Mouse (Mus musculus) stomach, embryonic 15.5 days (tissue): ENCODE measurements at regions not wholly inside any gene's neighbourhood (a gene's known extent, or its start where the extent isn't known, plus 50 kb on each side); places are given as distances from the start of the nearest gene placed in this dataset.

Experiments
- ATAC-seq: fragments of 200-750 bp; cut with Nextera tagmentation; 2 replicates; pipeline ENCODE4 v1.8.0; 2017; ENCODE audit warnings: low read depth, moderate number of reproducible peaks, moderate TSS enrichment; ENCODE audit not compliant: insufficient read depth, low FRiP score
- H3K27ac ChIP-seq: fragments of 300-500 bp; sonication (generic); 2 replicates; pipeline ENCODE4 v1.5.1; 2015; ENCODE audit warnings: mild to moderate bottlenecking, inconsistent platforms
- H3K27me3 ChIP-seq: fragments of 300-500 bp; sonication (generic); replicated peaks from 2 replicates; pipeline ENCODE4 v1.6.1; 2015; ENCODE audit warnings: inconsistent platforms
- H3K36me3 ChIP-seq: fragments of 300-500 bp; sonication (generic); 2 replicates; pipeline ENCODE4 v1.6.1; 2015; ENCODE audit warnings: inconsistent platforms
- H3K4me1 ChIP-seq: fragments of 300-500 bp; sonication (generic); 2 replicates; pipeline ENCODE4 v1.6.1; 2015; ENCODE audit warnings: inconsistent platforms
- H3K4me2 ChIP-seq: fragments of 300-500 bp; sonication (generic); 2 replicates; pipeline ENCODE4 v1.6.1; 2015; ENCODE audit warnings: mild to moderate bottlenecking, inconsistent platforms
- H3K4me3 ChIP-seq: fragments of 300-500 bp; sonication (generic); replicated peaks from 2 replicates; pipeline ENCODE4 v1.5.1; 2015; ENCODE audit warnings: inconsistent platforms
- H3K9ac ChIP-seq: fragments of 300-500 bp; sonication (generic); 2 replicates; pipeline ENCODE4 v1.6.1; 2015; ENCODE audit warnings: inconsistent platforms
- H3K9me3 ChIP-seq: fragments of 300-500 bp; sonication (generic); 2 replicates; pipeline ENCODE4 v1.6.1; 2016; ENCODE audit warnings: inconsistent platforms
- WGBS: fragments of 180-500 bp; shearing (Covaris S2); methylation state at CpG from one replicate; pipeline ENCODE4 v1.1.7; 2015; 5-methylcytosine and 5-hydroxymethylcytosine counted together

DNA sequence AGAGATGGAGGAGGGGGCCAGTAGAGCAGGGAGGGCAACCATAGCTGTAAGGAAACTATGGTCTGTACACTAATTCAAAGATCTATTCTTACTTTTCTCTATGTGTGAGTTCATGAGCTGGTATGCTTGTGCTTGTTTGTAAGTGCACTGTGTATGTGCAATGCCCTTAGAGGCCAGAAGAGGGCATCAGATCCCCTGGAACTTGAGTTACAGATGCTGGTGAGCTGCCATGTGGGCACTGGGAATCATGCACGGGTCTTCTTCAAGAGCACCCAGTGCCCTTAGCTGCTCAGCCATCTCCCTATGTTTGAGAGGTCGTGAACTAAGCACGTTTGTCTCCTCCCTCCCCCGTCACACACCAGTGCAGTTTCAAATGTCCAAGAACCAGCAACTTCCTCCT lies 68.9 kb downstream of the Tbx3 start:
- no peaks in the 10 kb centered on the region for H3K9me3 ChIP-seq
- no peak overlapping the region for H3K27ac ChIP-seq
- H3K4me1 ChIP-seq: no peaks in the 10 kb centered on the region
- no peaks in the 10 kb centered on the region for H3K36me3 ChIP-seq
- H3K4me3 ChIP-seq: no peak overlapping the region
- ATAC-seq: no peak
- H3K4me2 ChIP-seq: no peak overlapping the region
- peaks cover 15% of the 10 kb centered on the region for H3K27me3 ChIP-seq
- no peak overlapping the region for H3K9ac ChIP-seq
- 71% methylated on average over 4 of the region's 4 CpGs for WGBS

DNA sequence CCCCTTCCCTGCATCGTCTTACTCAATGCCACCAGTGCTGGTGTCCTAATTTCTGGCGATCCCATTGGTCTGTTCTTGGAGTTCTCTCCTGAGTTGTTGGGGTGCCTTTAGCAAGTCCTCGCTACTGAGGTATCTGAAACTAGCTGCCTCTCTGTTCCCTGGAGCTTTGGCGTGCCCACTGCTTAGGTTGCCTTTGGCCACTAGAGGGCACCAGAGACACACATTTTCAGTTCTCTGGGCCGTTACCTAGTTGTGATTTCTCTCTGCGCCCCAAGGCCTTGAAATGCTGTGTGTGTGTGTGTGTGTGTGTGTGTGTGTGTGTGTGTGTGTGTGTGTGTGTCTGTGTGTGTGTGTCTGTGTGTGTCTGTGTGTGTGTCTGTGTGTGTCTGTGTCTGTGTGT lies 70.6 kb downstream of the Tbx3 start:
- Histone ChIP-seq H3K4me2 (no peak overlapping the region), H3K27me3 (peaks cover 19% of the 10 kb centered on the region), H3K9ac (no peak overlapping the region), H3K36me3 (no peaks in the 10 kb centered on the region), H3K4me1 (no peaks in the 10 kb centered on the region), H3K9me3 (no peaks in the 10 kb centered on the region), H3K27ac (no peak overlapping the region), H3K4me3 (no peak overlapping the region)
- WGBS: 6% methylated on average over 6 of the region's 6 CpGs
- no peak for ATAC-seq

DNA sequence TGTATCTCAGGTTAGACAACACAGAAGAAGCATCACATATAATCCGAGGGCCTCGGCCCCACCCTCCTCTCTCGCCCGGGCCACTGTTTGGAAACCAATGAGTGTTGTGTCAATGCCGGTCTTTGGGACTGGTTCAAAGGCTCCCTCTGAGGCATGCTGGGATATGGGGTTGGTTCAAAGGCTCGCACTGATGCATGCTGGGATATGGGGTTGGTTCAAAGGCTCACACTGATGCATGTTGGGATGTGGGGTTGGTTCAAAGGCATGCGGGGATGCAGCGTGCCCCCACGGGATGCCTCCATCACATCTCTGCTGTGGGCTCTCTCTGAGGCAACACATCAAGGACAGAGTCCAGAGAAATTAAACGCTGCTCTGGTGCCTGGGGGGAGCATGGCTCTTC lies 73.3 kb downstream of the Tbx3 start:
- peaks cover 32% of the 10 kb centered on the region for H3K27me3 ChIP-seq
- no peak overlapping the region for H3K4me2 ChIP-seq
- H3K9ac ChIP-seq: no peak overlapping the region
- no peak overlapping the region for H3K27ac ChIP-seq
- ATAC-seq: no peak
- no peak overlapping the region for H3K4me3 ChIP-seq
- no peaks in the 10 kb centered on the region for H3K9me3 ChIP-seq
- H3K4me1 ChIP-seq: peaks cover 4% of the 10 kb centered on the region; the same call in 1 of the 2 replicates
- H3K36me3 ChIP-seq: no peaks in the 10 kb centered on the region
- 74% methylated on average over 10 of the region's 10 CpGs for WGBS

DNA sequence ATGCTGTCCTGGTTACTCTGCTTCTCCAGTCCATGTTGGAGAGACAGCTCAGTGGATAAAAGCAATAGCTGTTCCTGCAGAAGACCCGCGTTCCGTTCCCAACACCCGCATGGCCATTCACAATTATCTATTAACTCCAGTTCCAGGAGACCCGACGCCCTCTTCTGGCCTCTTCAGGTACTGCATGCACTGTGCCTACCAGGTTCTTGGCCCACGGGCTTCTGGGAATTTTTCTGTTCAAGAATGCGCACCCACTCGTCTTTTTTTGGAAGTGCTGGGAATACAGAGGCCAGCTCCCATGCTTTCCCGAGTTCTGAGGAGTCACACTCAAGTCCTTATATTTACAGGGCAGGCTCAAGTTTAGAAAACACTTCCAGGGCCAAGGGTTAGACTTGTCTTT lies 76.6 kb downstream of the Tbx3 start:
- Histone ChIP-seq H3K27ac (no peak overlapping the region), H3K9ac (no peak overlapping the region), H3K4me2 (no peak overlapping the region), H3K4me1 (peaks cover 6% of the 10 kb centered on the region; the same call in 1 of the 2 replicates), H3K9me3 (no peaks in the 10 kb centered on the region), H3K36me3 (no peaks in the 10 kb centered on the region), H3K4me3 (no peak overlapping the region), H3K27me3 (peaks cover 36% of the 10 kb centered on the region)
- WGBS: 68% methylated on average over 10 of the region's 10 CpGs
- no peak for ATAC-seq

DNA sequence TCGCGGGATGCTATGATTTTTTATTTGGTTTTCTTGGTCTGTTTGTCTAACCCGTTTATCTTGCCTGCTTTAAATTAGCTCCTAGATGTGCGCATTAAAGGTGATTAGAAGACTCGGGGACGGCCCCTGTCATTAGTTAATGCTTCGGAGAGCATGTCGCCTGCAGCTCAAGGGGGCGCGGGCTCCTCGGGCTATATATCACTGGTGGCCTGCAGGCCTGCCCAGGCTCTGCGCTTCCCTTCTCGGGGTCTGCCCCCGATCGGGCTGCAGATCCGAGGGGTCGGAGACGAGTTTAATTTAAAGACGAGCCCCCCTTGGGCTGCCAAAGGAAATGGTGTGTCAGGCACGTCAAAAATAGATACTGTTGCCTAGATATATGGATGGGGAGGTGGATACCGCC lies 78.2 kb downstream of the Tbx3 start:
- Histone ChIP-seq H3K27ac (no peak overlapping the region), H3K4me2 (peak overlapping the region; percentile 27), H3K4me1 (peaks cover 6% of the 10 kb centered on the region; the same call in 1 of the 2 replicates), H3K36me3 (no peaks in the 10 kb centered on the region), H3K9me3 (no peaks in the 10 kb centered on the region), H3K27me3 (peaks cover 27% of the 10 kb centered on the region), H3K9ac (no peak overlapping the region), H3K4me3 (no peak overlapping the region; the same call in 1 of the 2 replicates)
- 1% methylated on average over 21 of the region's 21 CpGs for WGBS
- ATAC-seq: no peak

DNA sequence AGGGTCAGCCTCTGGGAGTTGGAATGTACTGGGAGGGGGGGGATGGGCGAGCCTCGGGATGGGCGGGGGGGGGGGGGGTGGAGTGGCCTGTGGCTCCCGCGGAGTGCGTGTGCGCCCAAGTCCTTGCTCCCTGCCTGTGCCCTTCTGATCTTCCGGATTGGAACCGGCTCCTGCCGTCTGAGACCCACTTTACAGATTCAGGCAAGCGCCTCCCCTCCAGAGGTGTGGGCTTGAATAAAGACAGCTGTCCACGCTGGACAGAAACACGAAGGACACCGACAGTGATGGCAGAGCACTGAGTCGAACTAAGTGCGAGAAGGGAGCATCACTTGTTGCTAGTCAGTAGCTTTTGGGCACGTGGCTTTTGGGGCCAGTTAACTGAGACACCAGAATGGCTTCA lies 78.7 kb downstream of the Tbx3 start:
- no peaks in the 10 kb centered on the region for H3K9me3 ChIP-seq
- no peak overlapping the region for H3K27ac ChIP-seq
- 4% methylated on average over 15 of the region's 17 CpGs for WGBS
- peak overlapping the region; percentile 27; the same call in 1 of the 2 replicates for H3K4me2 ChIP-seq
- no peak overlapping the region for H3K9ac ChIP-seq
- peaks cover 27% of the 10 kb centered on the region for H3K27me3 ChIP-seq
- H3K4me3 ChIP-seq: no peak overlapping the region
- ATAC-seq: no peak
- H3K4me1 ChIP-seq: peaks cover 6% of the 10 kb centered on the region; the same call in 1 of the 2 replicates
- H3K36me3 ChIP-seq: no peaks in the 10 kb centered on the region

DNA sequence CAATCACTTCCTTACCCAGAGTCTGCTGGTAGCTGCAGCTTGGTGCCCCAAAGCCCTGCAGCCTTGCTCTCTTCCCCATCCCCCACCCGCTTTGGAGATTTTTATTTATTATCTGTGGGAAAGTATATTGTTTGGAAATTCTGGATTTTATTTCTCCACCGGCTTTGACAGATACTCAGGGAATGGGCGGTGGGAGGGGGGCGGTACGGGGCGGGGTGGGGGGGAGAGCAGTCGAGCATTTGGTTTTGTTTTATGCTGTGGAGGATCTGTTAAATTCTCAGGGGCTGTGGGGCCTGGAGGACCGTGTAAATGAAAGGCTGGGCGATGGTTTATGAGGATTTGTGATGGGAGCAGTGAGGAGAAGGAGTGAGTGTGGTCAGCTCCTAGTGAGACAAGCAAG lies 76.7 kb upstream of the Tbx5 start:
- no peak overlapping the region for H3K27ac ChIP-seq
- no peak overlapping the region for H3K9ac ChIP-seq
- no peak for ATAC-seq
- no peak overlapping the region for H3K4me3 ChIP-seq
- H3K4me2 ChIP-seq: no peak overlapping the region
- 33% methylated on average over 9 of the region's 9 CpGs for WGBS
- no peaks in the 10 kb centered on the region for H3K4me1 ChIP-seq
- H3K9me3 ChIP-seq: no peaks in the 10 kb centered on the region
- no peaks in the 10 kb centered on the region for H3K36me3 ChIP-seq
- no peaks in the 10 kb centered on the region; the same call in 1 of the 2 replicates for H3K27me3 ChIP-seq

DNA sequence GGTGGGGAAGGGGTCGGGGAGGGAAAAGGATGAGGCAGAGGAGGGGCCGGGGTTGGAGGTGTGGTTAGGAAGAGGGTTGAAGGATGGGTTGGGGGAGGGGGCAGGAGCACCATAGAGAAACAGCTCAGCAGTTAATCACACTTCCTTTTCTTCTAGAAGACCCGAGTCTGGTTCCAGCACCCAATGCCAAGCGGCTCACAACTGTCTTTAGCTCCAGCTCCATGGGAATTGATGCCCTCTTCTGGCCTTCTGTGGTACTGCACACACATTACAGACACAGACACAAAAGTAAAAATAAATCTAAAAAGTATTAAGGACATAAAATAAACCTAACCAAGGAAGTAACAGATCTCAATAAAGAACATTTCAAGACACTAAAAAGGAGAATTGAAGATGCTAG lies 73.6 kb upstream of the Tbx5 start:
- Histone ChIP-seq H3K36me3 (no peaks in the 10 kb centered on the region), H3K4me3 (no peak overlapping the region), H3K4me2 (no peak overlapping the region), H3K27ac (no peak overlapping the region), H3K9ac (no peak overlapping the region), H3K4me1 (no peaks in the 10 kb centered on the region), H3K27me3 (no peaks in the 10 kb centered on the region), H3K9me3 (no peaks in the 10 kb centered on the region)
- ATAC-seq: no peak
- WGBS: 70% methylated on average over 4 of the region's 4 CpGs

DNA sequence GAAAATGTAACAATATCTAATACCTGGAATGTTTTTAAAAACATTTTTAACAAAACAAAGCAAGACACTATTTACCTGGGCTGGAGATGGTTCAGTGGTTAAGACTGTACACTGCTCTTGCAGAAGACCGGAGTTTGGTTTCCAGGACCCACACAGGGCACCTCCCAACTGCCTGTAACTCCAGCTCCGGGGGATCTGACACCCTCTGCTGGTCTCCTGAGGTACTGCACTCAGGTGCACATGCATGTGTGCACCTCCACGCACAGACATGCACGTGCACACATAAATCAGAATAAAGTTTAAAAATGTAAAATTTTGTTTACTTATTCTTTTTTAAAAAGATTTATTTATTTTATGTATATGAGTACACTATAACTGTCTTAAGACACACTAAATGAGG lies 70.4 kb upstream of the Tbx5 start:
- no peak overlapping the region for H3K9ac ChIP-seq
- H3K27ac ChIP-seq: no peak overlapping the region
- no peaks in the 10 kb centered on the region for H3K4me1 ChIP-seq
- H3K4me3 ChIP-seq: no peak overlapping the region
- H3K4me2 ChIP-seq: no peak overlapping the region
- no peaks in the 10 kb centered on the region for H3K27me3 ChIP-seq
- no peak for ATAC-seq
- H3K9me3 ChIP-seq: no peaks in the 10 kb centered on the region
- WGBS: 79% methylated on average over 4 of the region's 4 CpGs
- no peaks in the 10 kb centered on the region for H3K36me3 ChIP-seq

DNA sequence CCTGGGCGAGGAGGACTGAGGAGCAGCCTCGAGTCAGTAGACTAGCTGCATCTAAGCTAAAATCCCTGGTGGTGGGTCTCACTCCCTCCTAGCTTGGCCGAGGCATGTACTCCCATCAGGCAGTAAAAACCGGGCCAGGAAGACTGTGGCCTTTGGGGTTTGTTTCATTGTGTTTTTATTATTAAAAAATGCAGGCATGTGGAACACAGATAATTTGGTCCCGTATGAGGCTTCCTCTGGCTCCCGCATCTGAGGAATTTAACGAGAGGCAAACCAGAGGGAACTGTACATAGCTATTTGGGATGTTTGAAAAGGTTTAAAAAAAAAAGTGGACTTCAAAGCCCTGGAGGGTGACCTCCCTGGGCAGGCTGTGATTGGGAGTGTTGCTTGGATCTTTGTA lies 69.1 kb upstream of the Tbx5 start:
- H3K9ac ChIP-seq: no peak overlapping the region
- H3K4me1 ChIP-seq: no peaks in the 10 kb centered on the region
- H3K27ac ChIP-seq: no peak overlapping the region
- no peak overlapping the region for H3K4me2 ChIP-seq
- 0 out of 2 replicates have a peak, but pooled peaks cover 3% of the 10 kb centered on the region for H3K27me3 ChIP-seq
- no peak overlapping the region for H3K4me3 ChIP-seq
- WGBS: 58% methylated on average over 7 of the region's 7 CpGs
- no peaks in the 10 kb centered on the region for H3K36me3 ChIP-seq
- no peaks in the 10 kb centered on the region for H3K9me3 ChIP-seq
- ATAC-seq: no peak

DNA sequence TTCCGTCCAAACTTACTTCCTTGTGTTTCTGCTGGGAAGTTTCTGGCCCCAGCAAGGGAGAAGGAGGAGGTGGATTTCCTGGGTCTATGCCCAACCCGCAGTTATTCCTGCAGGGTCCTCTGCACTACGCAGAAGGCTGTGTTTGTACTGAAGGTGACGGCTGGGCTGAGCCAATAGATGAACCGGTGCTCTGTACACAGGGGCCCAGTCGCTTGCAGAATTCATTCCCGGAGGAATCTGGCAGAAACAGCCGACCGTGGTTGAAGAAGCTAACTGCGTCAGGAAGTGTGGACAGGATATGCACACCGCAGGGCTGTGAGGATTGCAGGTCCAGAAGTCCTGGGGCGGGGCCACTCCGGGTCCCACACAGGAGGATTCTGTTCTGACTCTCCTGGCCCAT lies 66.1 kb upstream of the Tbx5 start:
- WGBS: 19% methylated on average over 13 of the region's 13 CpGs
- no peak overlapping the region for H3K9ac ChIP-seq
- no peak overlapping the region for H3K27ac ChIP-seq
- no peaks in the 10 kb centered on the region for H3K4me1 ChIP-seq
- H3K9me3 ChIP-seq: no peaks in the 10 kb centered on the region
- H3K27me3 ChIP-seq: 0 out of 2 replicates have a peak, but pooled peaks cover 7% of the 10 kb centered on the region
- H3K36me3 ChIP-seq: no peaks in the 10 kb centered on the region
- no peak overlapping the region for H3K4me3 ChIP-seq
- ATAC-seq: no peak
- H3K4me2 ChIP-seq: no peak overlapping the region

DNA sequence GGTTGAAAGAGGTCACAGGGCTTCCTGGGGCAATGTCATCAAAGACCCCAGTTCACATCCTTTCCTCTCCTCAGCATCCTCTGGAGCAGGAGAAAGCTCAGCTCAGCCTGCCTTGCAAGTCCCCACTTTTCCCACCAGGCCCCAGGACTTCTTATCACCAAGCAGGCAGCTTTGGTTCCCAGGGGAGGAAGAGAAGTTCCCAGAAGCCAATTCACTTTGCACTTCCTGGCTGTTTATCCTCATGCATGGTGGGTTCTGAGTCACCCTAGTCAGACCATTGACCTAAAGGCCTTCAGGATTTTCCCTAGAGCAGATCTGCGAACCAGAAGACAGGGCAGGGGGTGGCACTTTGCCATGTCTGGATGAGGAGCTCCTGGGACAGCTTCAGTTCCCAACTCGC lies 61.5 kb upstream of the Tbx5 start:
- no peaks in the 10 kb centered on the region for H3K4me1 ChIP-seq
- no peaks in the 10 kb centered on the region for H3K9me3 ChIP-seq

More for the DNA sequence above, 61.5 kb upstream of the Tbx5 start:
- Histone ChIP-seq H3K4me2 (no peak overlapping the region), H3K27me3 (peaks cover 8% of the 10 kb centered on the region; the same call in 1 of the 2 replicates), H3K9ac (no peak overlapping the region), H3K27ac (no peak overlapping the region), H3K36me3 (no peaks in the 10 kb centered on the region), H3K4me3 (no peak overlapping the region)
- WGBS: 55% methylated on average over 2 of the region's 2 CpGs
- ATAC-seq: no peak
